Mouse (Mus musculus): Measurements from ENCODE around the gene Kbtbd8.

Gene Kbtbd8

DNA sequence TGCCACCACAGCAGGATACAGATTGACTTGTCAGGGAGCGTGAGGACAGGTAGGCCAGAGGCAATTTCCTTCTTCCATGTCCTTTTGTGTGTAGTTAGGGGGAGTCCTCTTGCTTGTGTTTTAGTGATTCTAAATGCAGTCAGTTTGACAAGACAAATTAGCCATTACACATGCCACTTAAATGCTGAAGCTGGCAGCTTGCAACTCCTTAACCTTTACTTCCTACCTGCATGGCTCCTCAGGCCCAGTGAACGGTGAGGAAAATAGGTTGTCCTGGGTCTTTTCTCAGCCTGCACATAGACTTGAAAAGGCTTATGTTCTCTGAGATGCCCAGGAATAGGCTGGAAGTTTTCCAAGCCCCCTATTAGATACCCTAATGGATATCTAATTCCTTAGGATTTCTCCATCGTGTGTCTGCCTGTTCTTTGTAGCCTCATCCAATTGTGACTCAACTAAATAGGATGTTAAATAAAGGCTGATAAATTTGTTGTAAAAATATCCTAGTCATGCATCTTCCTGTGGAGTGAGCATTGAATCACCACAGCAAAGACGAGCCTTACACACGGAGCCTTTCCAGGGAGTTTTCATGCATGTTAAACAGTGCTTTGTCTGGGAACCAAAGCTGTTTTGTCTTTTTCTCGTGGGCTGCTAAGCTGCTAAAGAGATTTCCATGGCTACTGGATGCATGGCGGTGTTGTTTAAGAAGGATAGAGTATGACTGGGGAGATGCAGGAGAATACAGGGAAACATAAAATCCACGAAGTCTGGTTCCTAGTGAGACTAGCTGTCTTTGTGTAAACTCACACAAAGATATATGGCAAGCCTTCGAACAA is 57.5 kb downstream of the Kbtbd8 start:
- DNase-seq (ENCODE audit: low spot score): no peak

Measured in lung, postnatal 25 days (tissue).